Comparison of ENCODE assay signal across 11 mouse cellular contexts in the genomic region with DNA sequence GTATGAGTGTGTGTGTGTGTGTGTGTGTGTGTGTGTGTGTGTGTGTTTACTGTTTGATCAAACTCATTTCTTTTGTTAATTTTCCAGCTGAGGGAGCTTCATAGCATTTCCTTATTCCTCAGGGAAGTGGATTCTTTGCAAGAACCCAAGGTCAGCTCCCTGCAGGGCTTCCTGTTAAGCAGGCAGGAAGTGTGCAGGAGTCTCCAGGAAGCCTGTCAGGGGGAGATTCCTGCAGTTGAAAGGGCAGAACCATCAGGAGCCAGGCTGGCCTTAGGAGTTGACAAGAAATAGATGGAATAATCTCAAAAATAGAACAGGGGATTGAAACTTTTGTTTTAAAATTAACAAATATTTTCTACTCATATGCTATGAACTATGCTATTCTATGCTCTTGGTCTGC.
DNase-seq lines count a peak whose midpoint lies in the region; ATAC-seq and TF ChIP-seq lines count a peak whose summit lies in the region.
"Had no signal": no experiment of that assay in that cellular context is flagged by ENCODE, and none has a peak within 500 bp of the region (broad histone marks: within the 10 kb centered on the region; RNA-seq: fewer than 3 reads in every experiment).

No protein-coding gene starts in this region.

- TF ChIP-seq EP300 in stomach, postnatal 0 days (optimal IDR thresholded peaks at IDR 0.05): no peak

- no peaks in the 10 kb centered on the region for H3K36me3 ChIP-seq in forebrain, embryonic 10.5 days (replicated peaks)
- H3K36me3 ChIP-seq in forebrain, embryonic 16.5 days (ENCODE audit: control insufficient read depth, insufficient read depth): no peaks in the 10 kb centered on the region
- H3K36me3 ChIP-seq in stomach, embryonic 16.5 days (ENCODE audit: control insufficient read depth, insufficient read depth, low read length): no peaks in the 10 kb centered on the region
- H3K36me3 ChIP-seq in stomach, postnatal 0 days (ENCODE audit: control insufficient read depth, insufficient read depth, low read length): no peaks in the 10 kb centered on the region

- peak overlapping the region; percentile 70; the same call in 1 of the 2 replicates for H3K27ac ChIP-seq in forebrain, embryonic 10.5 days
- H3K27ac ChIP-seq in forebrain, embryonic 16.5 days (ENCODE audit: low read length): no peak overlapping the region
- H3K27ac ChIP-seq in stomach, embryonic 16.5 days (ENCODE audit: low read length): peak overlapping the region; percentile 49; the same call in 1 of the 2 replicates
- no peak overlapping the region for H3K27ac ChIP-seq in stomach, postnatal 0 days (replicated peaks)

- no peaks in the 10 kb centered on the region for H3K27me3 ChIP-seq in forebrain, embryonic 10.5 days (ENCODE audit: poor library complexity, severe bottlenecking)
- no peaks in the 10 kb centered on the region for H3K27me3 ChIP-seq in forebrain, embryonic 16.5 days (replicated peaks; ENCODE audit: control insufficient read depth, insufficient read depth, low read length)
- H3K27me3 ChIP-seq in stomach, embryonic 16.5 days (ENCODE audit: control insufficient read depth, insufficient read depth, low read length): no peaks in the 10 kb centered on the region
- H3K27me3 ChIP-seq in stomach, postnatal 0 days (ENCODE audit: control insufficient read depth, insufficient read depth, low read length): no peaks in the 10 kb centered on the region

- no peak for TF ChIP-seq CTCF in stomach, postnatal 0 days (IDR thresholded peaks at IDR 0.05; ENCODE audit: low read depth)

- no peaks in the 10 kb centered on the region for H3K9me3 ChIP-seq in forebrain, embryonic 10.5 days
- H3K9me3 ChIP-seq in forebrain, embryonic 16.5 days (ENCODE audit: control insufficient read depth, low read length): no peaks in the 10 kb centered on the region
- H3K9me3 ChIP-seq in stomach, embryonic 16.5 days (replicated peaks; ENCODE audit: control insufficient read depth, low read length): no peaks in the 10 kb centered on the region
- no peaks in the 10 kb centered on the region for H3K9me3 ChIP-seq in stomach, postnatal 0 days (ENCODE audit: control insufficient read depth, low read length)

- no peak for ATAC-seq in forebrain, embryonic 16.5 days
- no peak for ATAC-seq in stomach, embryonic 16.5 days (ENCODE audit: insufficient read depth, low FRiP score)
- ATAC-seq in stomach, postnatal 0 days (ENCODE audit: low FRiP score, low TSS enrichment): no peak
- ATAC-seq: CD4-positive, CD25-positive, alpha-beta regulatory T cell, adult 4 months had no signal

- no peak overlapping the region for H3K4me2 ChIP-seq in forebrain, embryonic 16.5 days (ENCODE audit: low read length)
- no peak overlapping the region for H3K4me2 ChIP-seq in stomach, embryonic 16.5 days (ENCODE audit: low read depth, low read length)
- no peak overlapping the region for H3K4me2 ChIP-seq in stomach, postnatal 0 days (replicated peaks; ENCODE audit: low read depth)

- no peak overlapping the region for H3K9ac ChIP-seq in forebrain, embryonic 16.5 days (replicated peaks; ENCODE audit: low read depth, low read length)
- no peak overlapping the region for H3K9ac ChIP-seq in stomach, embryonic 16.5 days (ENCODE audit: low read length)
- H3K9ac ChIP-seq in stomach, postnatal 0 days (ENCODE audit: low read length): no peak overlapping the region

- no peak overlapping the region for H3K4me3 ChIP-seq in forebrain, embryonic 10.5 days
- no peak overlapping the region for H3K4me3 ChIP-seq in forebrain, embryonic 16.5 days (replicated peaks; ENCODE audit: low read length)
- H3K4me3 ChIP-seq in stomach, embryonic 16.5 days (replicated peaks; ENCODE audit: low read length): no peak overlapping the region
- no peak overlapping the region for H3K4me3 ChIP-seq in stomach, postnatal 0 days (ENCODE audit: low read depth, low read length)
- H3K4me3 ChIP-seq: megakaryocyte, embryonic 14.5 days had no signal

- peaks cover 42% of the 10 kb centered on the region for H3K4me1 ChIP-seq in forebrain, embryonic 10.5 days
- H3K4me1 ChIP-seq in forebrain, embryonic 16.5 days (replicated peaks; ENCODE audit: control insufficient read depth, insufficient read depth, low read length): peaks cover 18% of the 10 kb centered on the region
- H3K4me1 ChIP-seq in stomach, embryonic 16.5 days (ENCODE audit: control insufficient read depth, insufficient read depth, low read length): no peaks in the 10 kb centered on the region
- no peaks in the 10 kb centered on the region for H3K4me1 ChIP-seq in stomach, postnatal 0 days (replicated peaks; ENCODE audit: control insufficient read depth, insufficient read depth)

- no peak for DNase-seq in forebrain, embryonic 10.5 days (ENCODE audit: extremely low spot score, low spot score)
- DNase-seq in stomach, postnatal 0 days (ENCODE audit: low spot score): no peak
- DNase-seq in kidney, postnatal 14 days: peak; percentile 70
- DNase-seq in frontal cortex, postnatal 25 days (ENCODE audit: low spot score in 2 of 2): no peak
- DNase-seq in testis, postnatal 14 days (ENCODE audit: low spot score): no peak
- no peak for DNase-seq in ovary, adult 18-20 months (ENCODE audit: low spot score)
- DNase-seq: cerebellum, postnatal 36 days had no signal

Comparison
In these comparisons a context has a peak if more than half of its experiments do, and no peak if none do; other contexts are left out.
1. H3K27ac ChIP-seq: peak in forebrain, embryonic 10.5 days (single experiment) and stomach, embryonic 16.5 days (single experiment); none in forebrain, embryonic 16.5 days (single experiment) and stomach, postnatal 0 days (single experiment).